Mouse (Mus musculus) retina, embryonic 14.5 days (tissue): ENCODE data around the gene Myrip.
A peak's percentile ranks its signal among the peaks of the same experiment; 100 is the strongest.
"Not testable (repeated sequence)": the region's sequence is repeated elsewhere in the genome, so short reads cannot be mapped to it uniquely, and the experiment has no call there.

Experiments
- DNase-seq: peaks from one replicate; pipeline ENCODE4 v3.0.0-alpha.2; 2015; ENCODE audit warnings: low spot score

Myrip gene

DNA sequence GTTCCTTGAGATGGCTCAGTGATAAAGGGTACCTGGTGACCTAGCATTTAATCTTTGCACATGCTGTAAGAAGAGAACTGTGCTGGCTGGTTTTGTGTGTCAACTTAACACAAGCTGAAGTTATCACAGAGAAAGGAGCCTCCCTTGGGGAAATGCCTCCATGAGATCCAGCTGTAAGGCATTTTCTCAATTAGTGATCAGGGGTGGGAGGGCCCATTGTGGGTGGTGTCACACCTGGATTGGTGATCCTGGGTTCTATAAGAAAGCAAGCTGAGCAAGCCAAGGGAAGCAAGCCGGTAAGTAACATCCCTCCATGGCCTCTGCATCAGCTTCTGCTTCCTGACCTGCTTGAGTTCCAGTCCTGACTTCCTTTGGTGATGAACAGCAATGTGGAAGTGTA lies at the start of gene Myrip:
TSS of gene Myrip (plus strand) at position 301 of the 400 bp plus-strand sequence.
- not testable (repeated sequence) for DNase-seq

DNA sequence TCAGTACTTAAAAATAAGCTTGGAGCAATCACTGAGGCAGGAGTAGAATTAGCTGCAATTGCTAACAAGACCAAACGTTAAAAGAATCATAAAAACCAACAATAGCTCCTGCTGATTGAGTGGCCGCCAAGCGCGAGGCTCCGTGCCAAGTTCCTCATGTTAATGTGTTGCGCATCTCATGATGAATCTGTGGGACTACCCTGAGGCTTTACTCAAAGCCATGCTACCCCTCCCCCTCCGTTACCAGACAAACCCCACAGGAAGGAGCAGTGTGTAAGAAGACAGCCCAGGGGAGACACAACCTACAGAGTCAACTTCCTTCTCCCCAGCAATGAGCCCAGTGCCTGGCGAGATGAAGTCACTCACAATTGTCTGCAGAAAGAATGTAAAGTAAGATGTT lies 41.5 kb upstream of the Myrip start:
- DNase-seq = no peak

DNA sequence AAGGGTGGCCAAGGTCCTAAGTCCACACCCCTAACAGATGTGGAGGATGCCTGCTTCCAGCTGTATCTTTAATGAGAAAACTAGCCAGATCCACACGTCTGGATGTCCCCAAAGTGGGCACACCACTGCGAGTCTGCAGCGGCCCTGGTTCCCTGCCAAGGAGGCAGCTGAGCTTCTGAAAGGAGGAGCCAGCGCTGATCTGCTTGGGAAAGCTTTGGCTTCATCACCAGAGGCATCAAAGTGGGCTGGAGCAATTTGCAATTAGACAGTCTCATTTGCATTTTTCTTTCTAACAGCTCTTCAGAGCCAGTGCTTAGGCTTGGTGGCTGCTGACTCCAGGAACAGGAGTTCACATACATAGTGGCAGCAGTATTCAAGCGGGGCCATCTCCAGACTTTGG lies 37.3 kb upstream of the Myrip start:
- no peak for DNase-seq

DNA sequence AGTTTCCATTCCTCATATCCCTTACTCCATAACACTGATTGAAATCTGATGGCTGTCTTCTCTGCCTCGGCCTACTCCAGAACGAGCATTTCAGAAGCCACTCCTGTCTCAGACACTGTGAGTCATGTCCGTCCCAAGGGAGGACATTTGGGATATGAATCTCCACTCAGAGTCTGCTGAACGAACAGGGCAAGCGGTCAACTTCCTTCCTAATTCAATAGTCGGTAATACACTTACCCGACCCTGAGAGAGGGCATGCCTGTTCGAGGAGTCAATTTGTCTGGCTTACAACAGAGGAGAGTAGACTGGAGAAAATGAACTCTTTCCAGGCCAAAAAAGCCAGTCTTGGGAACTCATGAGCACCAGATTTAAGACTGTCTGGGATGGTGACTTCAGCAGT lies 28.2 kb upstream of the Myrip start:
- no peak for DNase-seq

DNA sequence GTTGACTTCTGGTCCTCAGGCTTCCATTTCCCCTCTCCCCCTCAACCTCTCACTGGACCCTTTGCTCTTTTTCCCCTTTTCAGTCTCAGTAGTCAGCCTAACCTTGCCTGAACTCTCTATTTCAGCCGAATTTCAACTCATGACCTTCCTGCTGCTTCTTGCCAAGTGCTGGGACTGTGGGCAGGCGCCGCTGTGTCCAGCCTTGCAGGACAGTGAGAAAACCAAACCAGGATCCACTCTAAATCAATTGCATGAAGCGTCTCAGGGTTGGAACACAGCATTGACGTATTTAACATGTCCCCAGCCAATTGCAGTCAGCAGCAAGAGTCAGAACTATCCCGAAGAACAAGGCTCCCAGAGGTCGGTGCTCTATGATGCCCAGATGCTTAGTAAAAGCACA lies 26.1 kb upstream of the Myrip start:
- no peak for DNase-seq

DNA sequence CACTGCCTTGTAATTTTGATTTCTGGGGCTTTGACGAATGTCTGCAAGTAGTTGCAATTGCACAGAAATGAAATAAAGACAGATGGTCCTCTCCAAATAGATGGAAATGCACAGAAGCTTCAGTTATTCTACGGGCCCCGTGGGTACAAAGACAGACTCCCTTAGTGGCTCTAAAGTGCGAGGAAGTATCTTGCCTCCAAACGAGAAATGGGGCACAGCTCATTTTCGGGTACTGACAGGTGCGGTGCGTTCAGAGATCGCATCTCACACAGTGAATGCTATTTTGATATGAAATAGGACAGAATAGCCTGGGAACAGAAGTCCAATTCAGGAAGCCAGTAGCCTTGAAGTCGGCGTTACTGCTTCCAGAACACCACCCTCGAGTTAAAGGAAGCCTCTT lies 20.2 kb upstream of the Myrip start:
- DNase-seq = no peak

DNA sequence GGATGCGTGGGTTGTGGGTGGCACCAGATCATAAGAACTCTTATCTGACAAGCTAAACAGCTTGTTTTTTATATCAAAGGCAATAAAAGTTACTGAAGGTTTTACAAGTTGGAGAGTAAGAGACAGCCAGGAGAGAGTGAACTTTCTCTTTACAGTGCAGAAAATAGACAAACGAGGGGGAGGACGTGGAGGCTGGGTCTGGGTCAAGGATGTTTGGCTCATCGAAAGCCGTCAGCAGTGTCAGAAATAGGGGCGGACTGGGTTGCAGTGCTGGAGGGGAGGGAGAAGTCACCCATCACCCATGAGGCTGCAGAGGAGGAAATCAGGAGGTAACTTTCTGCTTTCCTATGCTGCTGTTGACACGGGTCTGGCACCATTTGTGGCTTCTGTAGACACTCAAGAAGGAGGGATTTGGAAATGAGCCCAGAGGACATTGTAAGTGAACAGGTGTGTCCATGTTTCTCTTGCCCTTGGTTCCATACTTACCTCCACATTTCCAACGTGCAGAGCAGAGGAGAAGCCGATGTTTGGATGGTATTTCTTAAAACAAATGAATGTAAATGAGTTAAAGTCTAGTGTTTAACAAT lies 18.8 kb upstream of the Myrip start:
- no peak for DNase-seq

DNA sequence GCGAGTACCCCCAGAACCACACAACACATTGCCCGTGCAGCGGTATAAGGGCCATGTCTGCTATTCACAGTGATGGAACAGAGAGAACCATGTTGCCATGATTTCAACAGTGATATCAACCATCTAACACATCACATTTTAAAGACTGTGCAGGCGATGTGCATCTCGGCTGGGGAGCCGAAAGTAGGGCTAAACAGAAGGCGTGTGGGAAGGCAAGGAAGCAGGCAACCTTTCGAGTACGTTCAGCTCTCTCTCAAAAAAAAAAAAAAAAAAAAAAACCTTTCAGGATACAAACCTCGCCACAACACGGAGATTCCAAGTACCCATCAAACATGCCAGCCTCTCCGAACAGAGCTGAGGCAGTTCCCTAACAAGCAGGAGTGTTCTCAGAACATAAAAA lies 17.8 kb upstream of the Myrip start:
- DNase-seq = no peak

DNA sequence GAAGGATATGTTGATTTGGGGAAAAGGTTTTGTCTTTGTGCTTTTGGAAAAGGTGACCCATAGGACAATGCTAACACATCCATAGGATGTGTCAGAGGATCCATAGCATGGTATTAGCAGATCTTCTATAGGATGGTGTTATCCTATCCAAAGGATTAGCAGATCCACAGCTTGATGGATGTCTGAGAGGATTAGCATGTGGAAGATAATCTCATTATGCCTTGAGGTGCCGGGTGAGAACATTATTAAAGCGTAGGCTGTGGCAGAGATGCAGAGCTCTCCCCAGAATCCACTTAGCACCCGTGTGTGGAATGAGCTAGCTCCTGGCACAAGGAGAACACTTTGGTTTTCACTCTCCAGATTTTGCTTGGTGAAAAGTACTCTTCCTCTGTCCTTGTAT lies 13.3 kb upstream of the Myrip start:
- DNase-seq = peak; percentile 28

DNA sequence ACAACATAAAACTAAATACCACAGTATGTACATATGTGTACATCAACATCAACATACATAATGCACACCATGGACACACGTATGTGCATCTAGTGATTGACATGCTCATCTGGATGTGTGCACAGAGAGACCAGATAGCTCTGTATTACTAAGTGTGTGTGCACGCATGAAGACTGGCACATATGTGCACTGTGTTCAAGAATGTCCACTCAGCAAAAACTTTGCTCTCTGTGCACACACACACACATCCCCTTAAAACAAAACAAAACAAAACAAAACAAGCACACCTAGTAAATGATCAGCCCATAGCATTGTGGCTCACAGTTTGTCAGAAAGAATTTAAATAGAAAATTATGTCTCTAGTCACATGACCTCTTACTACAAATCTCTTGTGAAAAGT lies 10.9 kb upstream of the Myrip start:
- no peak for DNase-seq

DNA sequence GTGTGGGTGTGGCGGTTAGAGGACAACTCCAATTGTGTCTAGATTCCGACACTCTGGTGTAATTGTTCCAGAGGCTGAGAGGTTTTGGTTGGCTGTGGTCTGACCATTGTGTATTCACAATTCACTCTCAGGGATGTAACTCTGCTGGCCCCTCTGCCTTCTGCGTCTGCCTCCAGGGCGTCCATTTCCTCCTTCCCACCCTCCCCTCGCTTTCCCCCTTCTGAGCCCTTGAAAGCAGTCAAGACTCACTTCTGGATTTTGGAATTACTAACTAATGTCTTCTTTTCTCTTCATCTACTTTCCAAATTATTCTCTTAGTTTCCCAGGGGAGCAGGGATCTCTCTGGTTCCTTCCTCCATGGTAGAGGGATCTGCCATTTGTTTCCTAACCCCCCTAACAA lies 8.8 kb upstream of the Myrip start:
- no peak for DNase-seq

DNA sequence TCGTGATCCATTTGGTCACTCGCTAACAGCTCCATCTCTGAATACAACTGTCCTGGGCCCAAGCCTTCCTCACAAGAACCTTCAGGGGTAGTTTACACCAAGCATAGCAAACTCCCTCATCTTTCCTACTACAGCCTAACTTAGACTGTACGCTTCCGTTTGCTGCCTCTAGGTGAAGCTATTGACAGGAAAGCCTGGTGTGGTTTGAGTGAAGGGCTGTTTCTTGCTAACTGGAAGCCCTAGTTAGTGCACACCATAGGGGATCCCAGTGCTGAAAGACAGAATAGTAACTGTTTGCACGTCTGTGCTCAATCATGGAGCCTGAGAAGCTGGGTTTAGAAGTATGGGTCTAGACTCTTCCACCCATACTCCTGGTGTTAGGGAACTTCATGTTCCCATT lies 5.8 kb upstream of the Myrip start:
- no peak for DNase-seq

DNA sequence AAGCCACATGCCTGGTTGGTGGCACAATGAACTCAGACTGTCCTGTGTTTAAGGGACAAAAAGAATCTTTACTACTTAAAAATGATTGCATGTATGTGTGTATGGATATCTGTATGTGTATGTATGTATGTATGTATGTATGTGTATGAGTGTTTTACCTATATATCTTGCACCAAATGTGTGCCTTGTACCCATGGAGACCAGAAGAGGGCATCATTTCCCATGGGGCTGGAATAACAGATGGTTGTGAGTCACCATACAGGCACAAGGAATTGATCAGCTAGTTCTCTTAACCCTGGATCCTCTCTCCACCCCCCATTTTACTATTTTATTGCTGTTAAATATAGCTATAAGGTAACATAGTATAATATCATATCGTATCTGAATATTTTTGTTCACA lies 4.4 kb upstream of the Myrip start:
- DNase-seq = no peak

DNA sequence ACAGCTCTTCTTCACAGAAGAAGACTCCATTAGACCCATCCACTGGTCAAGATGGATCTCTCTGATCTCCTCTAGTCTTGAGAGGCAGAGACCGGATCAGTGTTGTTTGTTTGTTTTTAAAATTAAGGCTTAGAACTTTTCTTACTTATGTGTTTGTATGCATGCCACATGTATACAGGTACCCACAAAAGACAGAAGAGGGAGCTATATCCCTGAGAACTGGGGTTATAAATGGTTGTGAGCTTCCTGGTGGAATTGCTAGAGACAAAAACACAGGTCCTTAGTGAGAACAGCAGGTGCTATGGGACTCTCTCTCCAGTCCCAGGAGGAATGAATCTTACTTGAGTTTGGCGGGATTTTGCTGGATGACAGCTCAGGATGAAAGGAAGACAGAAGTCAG lies 1.9 kb upstream of the Myrip start:
- no peak for DNase-seq

DNA sequence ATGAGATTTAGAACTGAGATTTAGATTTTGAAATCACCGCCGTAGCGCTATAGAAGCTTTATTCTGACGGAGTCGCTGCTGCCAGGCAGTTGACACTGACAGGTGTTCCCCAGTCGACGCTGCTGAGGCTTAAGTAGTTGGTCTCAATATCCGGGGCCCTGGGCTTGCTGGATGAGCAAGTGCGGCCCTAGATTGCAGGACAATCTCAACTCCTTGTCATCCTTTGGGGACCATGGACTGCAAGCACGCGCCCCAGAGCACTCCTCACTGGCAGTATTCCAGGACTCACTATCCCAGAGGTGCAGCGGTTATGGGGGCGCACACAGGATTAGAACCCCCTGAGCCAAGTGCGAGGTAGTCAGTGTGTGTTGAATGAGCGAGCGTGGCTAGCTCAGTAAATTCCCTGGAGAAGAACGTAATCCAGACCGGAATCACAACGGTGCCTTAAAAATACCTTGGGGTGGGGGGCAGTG lies 1.7 kb downstream of the Myrip start:
- DNase-seq = peak; percentile 14

DNA sequence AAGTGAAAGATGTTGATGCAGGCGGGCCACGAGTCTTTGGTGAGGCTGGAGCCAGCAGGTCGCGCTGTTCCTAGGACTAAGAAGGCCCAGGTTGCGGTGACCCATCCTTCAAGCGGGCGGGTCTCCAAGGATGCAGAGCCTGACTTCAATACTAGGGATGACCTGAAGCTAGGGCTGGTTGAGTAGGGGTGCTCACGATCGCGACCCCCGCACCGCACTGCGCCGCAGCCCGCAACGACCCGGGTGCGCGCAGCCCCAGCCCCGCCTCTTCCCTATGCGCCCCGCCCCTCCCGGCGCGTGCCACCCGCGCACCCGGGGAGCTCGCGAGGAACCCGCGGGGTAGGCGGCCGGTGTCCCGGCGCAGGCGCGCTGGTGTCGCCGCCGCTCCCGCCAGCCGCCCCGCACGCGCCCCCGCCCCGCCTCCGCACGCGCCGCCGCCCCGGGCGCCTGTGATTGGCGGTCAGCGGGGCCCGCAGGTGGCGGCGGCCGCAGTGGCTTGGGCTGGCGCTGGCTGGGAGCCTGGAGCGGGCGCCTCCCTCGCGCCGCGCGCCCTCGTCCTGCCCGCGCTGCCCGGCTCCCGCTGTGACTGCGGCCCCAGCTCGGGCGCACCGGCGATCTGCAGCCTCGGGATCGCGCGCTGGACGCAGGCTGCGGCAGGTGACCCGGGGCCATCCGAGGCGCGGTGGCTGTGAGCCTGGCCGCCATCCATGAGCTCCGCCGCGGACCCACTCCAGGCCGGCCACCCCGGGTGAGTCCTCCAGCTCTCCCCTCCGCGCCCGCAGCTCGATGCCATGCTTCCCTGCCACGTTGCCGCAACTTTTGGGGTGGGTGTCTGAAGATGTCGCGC lies 2.4 kb downstream of the Myrip start:
- DNase-seq = peak; percentile 61

DNA sequence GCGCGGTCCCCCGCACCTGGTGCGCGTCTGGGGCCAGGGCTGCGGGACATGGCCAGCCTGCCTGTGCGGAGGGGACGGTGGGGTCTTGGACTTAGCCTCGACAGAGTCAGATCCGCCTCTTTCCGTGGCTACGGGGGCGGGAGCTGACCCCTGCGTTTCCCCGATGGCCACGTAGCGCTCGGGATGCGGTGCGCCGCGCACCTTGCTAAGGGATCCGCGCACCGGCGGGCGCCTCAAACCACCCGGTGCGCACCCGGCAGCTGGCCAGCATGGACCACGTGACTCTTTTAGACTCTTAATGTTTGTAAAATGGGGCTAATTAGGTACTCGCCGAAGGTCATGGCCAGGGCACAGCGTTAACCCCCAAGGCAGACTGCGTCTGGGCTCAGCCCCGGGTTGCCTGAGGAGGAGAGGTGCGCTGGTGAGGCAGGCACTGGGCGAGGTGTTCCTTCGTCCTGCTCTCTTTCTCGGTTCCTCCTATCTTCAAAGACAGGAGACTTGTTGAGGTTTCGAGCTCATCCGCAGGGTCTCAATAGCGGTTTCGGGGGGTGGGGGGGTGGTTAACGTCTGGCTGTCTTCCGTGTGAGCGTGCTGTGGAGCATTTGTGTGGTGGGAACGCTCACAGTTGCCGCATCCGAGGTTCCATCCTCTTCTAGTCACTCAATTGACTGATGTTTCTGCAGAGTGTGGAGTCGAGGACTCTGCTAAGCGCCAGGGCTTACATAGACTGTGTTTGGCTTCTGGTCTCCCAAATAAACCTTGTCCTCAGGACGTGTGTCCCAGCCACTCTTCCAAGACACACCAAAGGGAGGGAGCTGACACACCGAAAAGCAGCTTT lies 3.2 kb downstream of the Myrip start:
- peak; percentile 17 for DNase-seq

DNA sequence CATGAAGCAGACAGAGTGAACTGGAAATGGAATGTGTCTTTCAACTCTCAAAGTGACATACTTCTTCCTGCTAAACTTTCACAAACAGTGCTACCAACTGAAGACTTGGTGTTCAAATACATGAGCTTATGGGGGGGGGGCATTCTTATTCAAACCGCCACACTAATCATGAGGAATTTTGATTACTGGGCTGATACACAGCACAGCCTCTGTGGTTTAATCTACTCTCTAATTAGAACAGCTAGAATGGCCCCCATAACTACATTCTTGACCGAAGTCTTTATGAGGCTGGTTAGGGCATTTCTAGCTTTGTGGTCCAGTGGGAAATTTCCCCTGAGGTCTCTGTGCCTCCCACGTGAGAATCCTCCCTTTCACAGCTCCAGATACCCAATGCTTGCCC lies 13.9 kb downstream of the Myrip start:
- DNase-seq = no peak

DNA sequence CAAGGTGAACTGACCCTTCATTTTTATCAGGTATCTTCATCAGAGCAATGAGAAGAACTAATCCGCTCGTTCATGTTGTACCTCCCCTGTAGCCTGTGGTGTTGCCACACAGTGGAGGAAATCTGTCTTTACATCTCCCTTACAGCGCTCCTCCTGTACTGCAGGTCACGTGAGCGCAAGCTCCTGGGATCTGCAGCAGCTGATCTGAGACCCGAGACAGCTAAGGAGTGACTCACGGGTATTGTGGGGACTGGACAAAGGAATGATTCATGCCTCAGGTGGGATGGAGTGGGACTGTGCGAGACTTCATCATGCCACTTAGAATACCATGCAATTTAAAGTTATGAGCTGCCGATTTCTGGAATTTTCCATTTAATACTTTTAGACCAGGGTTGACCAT lies 17.8 kb downstream of the Myrip start:
- no peak for DNase-seq

DNA sequence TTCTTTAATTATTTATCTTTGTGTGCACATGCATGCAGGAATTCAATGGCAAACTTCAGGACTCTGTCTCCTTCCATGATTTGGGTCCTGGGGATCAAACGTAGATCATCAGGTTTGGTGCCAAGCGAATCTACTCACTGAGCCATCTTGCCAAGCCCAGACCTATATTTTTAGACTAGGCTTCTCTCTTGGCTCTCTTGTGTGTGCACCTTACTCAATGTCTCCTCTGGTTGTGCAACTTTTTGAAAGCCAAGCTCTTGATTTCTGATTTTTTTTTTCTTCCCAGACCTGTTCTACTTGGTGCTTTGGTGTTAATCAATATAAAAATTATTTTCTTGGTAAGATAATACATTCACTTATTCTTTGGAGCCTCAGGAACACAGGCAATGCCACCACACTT lies 19.3 kb downstream of the Myrip start:
- DNase-seq = no peak

DNA sequence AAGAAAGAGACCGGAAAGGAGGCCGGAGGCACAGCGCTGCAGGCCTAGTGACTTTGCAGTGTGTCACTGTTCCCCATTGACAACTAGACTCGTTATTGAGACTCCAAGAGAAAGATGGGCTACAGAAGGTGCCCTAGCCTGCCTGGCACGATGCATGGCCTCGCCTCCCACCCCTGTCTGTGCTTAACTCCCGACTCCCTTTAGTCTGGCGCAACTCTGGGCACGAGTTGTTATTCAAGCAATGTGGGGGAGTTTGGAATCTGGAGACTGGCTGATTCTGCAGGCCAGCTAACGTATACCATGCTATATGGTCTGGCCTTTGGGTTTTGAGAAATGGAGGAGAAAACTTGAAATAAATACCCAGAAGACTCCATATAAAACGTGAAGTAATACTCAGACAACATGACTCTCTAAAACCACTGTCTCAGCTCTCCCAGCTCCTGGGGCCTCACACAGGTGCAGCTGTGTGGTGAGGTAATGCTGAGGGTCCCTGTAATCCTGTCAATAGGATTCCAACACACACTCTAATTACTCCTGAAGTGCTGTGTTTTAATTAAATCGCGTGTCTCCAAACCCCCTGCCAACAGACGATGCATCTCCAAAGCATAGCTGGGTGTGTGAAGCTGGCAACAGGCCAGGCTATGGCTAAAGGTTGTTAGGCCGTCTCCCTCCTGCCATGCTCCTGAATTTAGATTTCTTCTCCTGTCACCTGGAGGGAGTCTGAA lies 21.6 kb downstream of the Myrip start:
- no peak for DNase-seq

DNA sequence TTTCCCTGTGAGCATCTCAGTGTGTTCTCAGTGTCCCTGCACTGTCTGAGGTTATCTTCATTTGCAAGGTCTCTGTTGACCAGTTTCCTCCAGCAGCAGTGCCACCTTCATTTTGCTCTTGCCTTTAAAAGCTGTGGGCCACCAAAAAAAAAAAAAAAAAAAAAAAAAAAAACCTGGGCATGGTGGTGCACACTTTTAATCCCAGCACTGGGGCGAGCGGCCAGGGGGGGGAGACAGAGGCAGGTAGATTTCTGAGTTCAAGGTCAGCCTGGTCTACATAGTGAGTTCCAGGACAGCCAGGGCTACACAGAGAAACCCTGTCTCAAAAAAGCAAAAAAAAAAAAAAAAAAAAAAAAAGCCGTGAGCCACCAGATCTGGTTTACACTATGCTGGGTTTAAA lies 29.7 kb downstream of the Myrip start:
- DNase-seq = not testable (repeated sequence)
